Comparison of ENCODE assay signal across 15 mouse cellular contexts in the genomic region with DNA sequence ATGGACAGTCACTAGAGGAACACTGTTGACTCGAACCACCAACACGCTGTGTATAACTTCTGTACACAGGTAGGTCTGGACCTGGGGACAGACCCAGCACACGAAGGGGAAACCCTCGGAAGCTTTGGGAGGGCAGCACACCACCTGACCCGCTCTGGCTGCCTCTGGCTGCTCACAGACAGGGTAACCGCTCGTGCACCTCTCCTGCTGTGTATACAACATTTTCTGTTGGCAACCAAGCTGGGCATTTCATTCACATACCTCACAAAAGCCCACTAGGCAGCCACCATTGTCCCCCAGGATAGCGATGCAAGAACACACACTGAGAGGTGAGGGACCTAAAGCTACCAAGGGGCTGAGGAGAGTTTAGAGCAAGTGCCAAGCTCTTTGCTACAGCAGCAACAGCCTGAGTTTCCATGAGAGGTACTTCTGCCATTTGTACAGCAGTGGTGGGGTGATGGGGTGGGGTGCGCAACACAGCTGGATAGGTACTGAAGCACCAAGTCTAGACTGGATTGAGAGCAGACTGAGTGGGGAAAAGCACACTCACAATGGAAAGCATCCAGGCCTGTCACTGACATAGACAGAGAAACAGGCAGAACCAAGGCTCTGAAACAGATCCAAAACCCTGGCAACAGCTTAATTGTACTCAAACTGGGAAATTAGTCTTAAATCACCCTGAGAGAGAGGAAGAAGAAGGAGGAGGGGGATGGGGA.
DNase-seq lines count a peak whose midpoint lies in the region; ATAC-seq and TF ChIP-seq lines count a peak whose summit lies in the region.
"Had no signal": no experiment of that assay in that cellular context is flagged by ENCODE, and none has a peak within 500 bp of the region (broad histone marks: within the 10 kb centered on the region; RNA-seq: fewer than 3 reads in every experiment).

No protein-coding gene starts in this region.

- H3K36me3 ChIP-seq in hindbrain, embryonic 14.5 days (replicated peaks; ENCODE audit: control insufficient read depth, insufficient read depth): no peaks in the 10 kb centered on the region
- H3K36me3 ChIP-seq in hindbrain, embryonic 11.5 days (ENCODE audit: control insufficient read depth, insufficient read depth, low read length): no peaks in the 10 kb centered on the region
- H3K36me3 ChIP-seq in neural tube, embryonic 12.5 days: no peaks in the 10 kb centered on the region
- no peaks in the 10 kb centered on the region for H3K36me3 ChIP-seq in hindbrain, postnatal 0 days (ENCODE audit: insufficient read depth, low read length)
- no peaks in the 10 kb centered on the region for H3K36me3 ChIP-seq in stomach, postnatal 0 days (ENCODE audit: control insufficient read depth, insufficient read depth, low read length)

- H3K4me2 ChIP-seq in hindbrain, embryonic 14.5 days (replicated peaks): no peak overlapping the region
- H3K4me2 ChIP-seq in hindbrain, embryonic 11.5 days (replicated peaks; ENCODE audit: low read depth, low read length): no peak overlapping the region
- no peak overlapping the region for H3K4me2 ChIP-seq in neural tube, embryonic 12.5 days (replicated peaks)
- H3K4me2 ChIP-seq in hindbrain, postnatal 0 days (ENCODE audit: low read depth, low read length): no peak overlapping the region
- H3K4me2 ChIP-seq in stomach, postnatal 0 days (replicated peaks; ENCODE audit: low read depth): no peak overlapping the region
- H3K4me2 ChIP-seq: limb, embryonic 13.5 days had no signal

- H3K27me3 ChIP-seq in hindbrain, embryonic 14.5 days (ENCODE audit: control insufficient read depth, insufficient read depth, low read length): no peaks in the 10 kb centered on the region
- no peaks in the 10 kb centered on the region for H3K27me3 ChIP-seq in hindbrain, embryonic 11.5 days (ENCODE audit: control insufficient read depth, insufficient read depth, low read length)
- no peaks in the 10 kb centered on the region for H3K27me3 ChIP-seq in neural tube, embryonic 12.5 days (replicated peaks)
- H3K27me3 ChIP-seq in hindbrain, postnatal 0 days (ENCODE audit: insufficient read depth, low read length): no peaks in the 10 kb centered on the region
- H3K27me3 ChIP-seq in stomach, postnatal 0 days (ENCODE audit: control insufficient read depth, insufficient read depth, low read length): no peaks in the 10 kb centered on the region
- H3K27me3 ChIP-seq: limb, embryonic 13.5 days; megakaryocyte, embryonic 14.5 days had no signal

- peak; percentile 25 for DNase-seq in hindbrain, embryonic 14.5 days (ENCODE audit: low spot score)
- DNase-seq in hindbrain, embryonic 11.5 days (ENCODE audit: low spot score): no peak
- DNase-seq in neural tube, embryonic 10.5 days (ENCODE audit: extremely low spot score, low spot score): no peak
- peak; percentile 18 for DNase-seq in hindbrain, postnatal 0 days (ENCODE audit: low spot score)
- DNase-seq in stomach, postnatal 0 days (ENCODE audit: low spot score): no peak
- DNase-seq in layer of hippocampus, postnatal 10 days (ENCODE audit: low spot score in 2 of 2): no peak
- DNase-seq: adrenal gland, postnatal 14 days; cerebellum, postnatal 25 days; thymus, adult 2 months had no signal

- H3K4me1 ChIP-seq in hindbrain, embryonic 14.5 days (replicated peaks; ENCODE audit: control insufficient read depth, insufficient read depth, low read length): no peaks in the 10 kb centered on the region
- H3K4me1 ChIP-seq in hindbrain, embryonic 11.5 days (replicated peaks; ENCODE audit: control insufficient read depth, insufficient read depth, low read length): no peaks in the 10 kb centered on the region
- H3K4me1 ChIP-seq in neural tube, embryonic 12.5 days: peaks cover 7% of the 10 kb centered on the region; the same call in 1 of the 2 replicates
- no peaks in the 10 kb centered on the region for H3K4me1 ChIP-seq in hindbrain, postnatal 0 days (ENCODE audit: insufficient read depth, low read length)
- H3K4me1 ChIP-seq in stomach, postnatal 0 days (replicated peaks; ENCODE audit: control insufficient read depth, insufficient read depth): no peaks in the 10 kb centered on the region

- no peak overlapping the region for H3K4me3 ChIP-seq in hindbrain, embryonic 14.5 days (replicated peaks; ENCODE audit: low read length)
- no peak overlapping the region for H3K4me3 ChIP-seq in hindbrain, embryonic 11.5 days (ENCODE audit: low read depth, low read length)
- no peak overlapping the region for H3K4me3 ChIP-seq in neural tube, embryonic 12.5 days
- no peak overlapping the region for H3K4me3 ChIP-seq in hindbrain, postnatal 0 days (ENCODE audit: low read length)
- no peak overlapping the region for H3K4me3 ChIP-seq in stomach, postnatal 0 days (ENCODE audit: low read depth, low read length)
- H3K4me3 ChIP-seq: embryonic facial prominence, embryonic 10.5 days; left cerebral cortex, adult 2 months; limb, embryonic 13.5 days; megakaryocyte, embryonic 14.5 days had no signal

- WGBS in hindbrain, embryonic 14.5 days: 60% methylated on average over 9 of the region's 9 CpGs
- WGBS in hindbrain, embryonic 11.5 days: 66% methylated on average over 9 of the region's 9 CpGs
- 63% methylated on average over 9 of the region's 9 CpGs for WGBS in neural tube, embryonic 12.5 days
- WGBS in hindbrain, postnatal 0 days: 52% methylated on average over 9 of the region's 9 CpGs
- 83% methylated on average over 9 of the region's 9 CpGs for WGBS in stomach, postnatal 0 days

- H3K27ac ChIP-seq in hindbrain, embryonic 14.5 days: no peak overlapping the region
- H3K27ac ChIP-seq in hindbrain, embryonic 11.5 days (ENCODE audit: low read depth, low read length): no peak overlapping the region
- no peak overlapping the region for H3K27ac ChIP-seq in neural tube, embryonic 12.5 days
- H3K27ac ChIP-seq in hindbrain, postnatal 0 days: no peak overlapping the region; the same call in 1 of the 2 replicates
- H3K27ac ChIP-seq in stomach, postnatal 0 days (replicated peaks): no peak overlapping the region
- H3K27ac ChIP-seq: embryonic facial prominence, embryonic 10.5 days; left cerebral cortex, adult 2 months; limb, embryonic 13.5 days had no signal

- TF ChIP-seq CTCF in hindbrain, postnatal 0 days (IDR thresholded peaks at IDR 0.05; ENCODE audit: low read depth): no peak
- no peak for TF ChIP-seq CTCF in stomach, postnatal 0 days (IDR thresholded peaks at IDR 0.05; ENCODE audit: low read depth)

- H3K9ac ChIP-seq in hindbrain, embryonic 14.5 days: no peak overlapping the region
- no peak overlapping the region for H3K9ac ChIP-seq in hindbrain, embryonic 11.5 days (ENCODE audit: low read depth, low read length)
- H3K9ac ChIP-seq in neural tube, embryonic 12.5 days: no peak overlapping the region
- H3K9ac ChIP-seq in hindbrain, postnatal 0 days (replicated peaks; ENCODE audit: low read length): no peak overlapping the region
- no peak overlapping the region for H3K9ac ChIP-seq in stomach, postnatal 0 days (ENCODE audit: low read length)
- H3K9ac ChIP-seq: limb, embryonic 13.5 days had no signal

- no peaks in the 10 kb centered on the region for H3K9me3 ChIP-seq in hindbrain, embryonic 14.5 days (ENCODE audit: control insufficient read depth, low read length)
- no peaks in the 10 kb centered on the region for H3K9me3 ChIP-seq in hindbrain, embryonic 11.5 days (ENCODE audit: control insufficient read depth, low read length)
- no peaks in the 10 kb centered on the region for H3K9me3 ChIP-seq in neural tube, embryonic 12.5 days
- no peaks in the 10 kb centered on the region for H3K9me3 ChIP-seq in hindbrain, postnatal 0 days (ENCODE audit: low read length)
- no peaks in the 10 kb centered on the region for H3K9me3 ChIP-seq in stomach, postnatal 0 days (ENCODE audit: control insufficient read depth, low read length)
- H3K9me3 ChIP-seq: embryonic facial prominence, embryonic 10.5 days; limb, embryonic 13.5 days had no signal

- ATAC-seq in hindbrain, embryonic 14.5 days (ENCODE audit: low FRiP score): no peak
- ATAC-seq in hindbrain, embryonic 11.5 days (ENCODE audit: low FRiP score): no peak
- ATAC-seq in neural tube, embryonic 12.5 days (ENCODE audit: low FRiP score, low read depth): peak; percentile 13; the same call in 1 of the 2 replicates
- no peak for ATAC-seq in hindbrain, postnatal 0 days
- 0 out of 2 replicates have a peak, but pooled peaks have one; percentile 6 for ATAC-seq in stomach, postnatal 0 days (ENCODE audit: low FRiP score, low TSS enrichment)
- ATAC-seq: midbrain, embryonic 16.5 days had no signal

- TF ChIP-seq EP300 in stomach, postnatal 0 days (optimal IDR thresholded peaks at IDR 0.05): no peak

Comparison
In these comparisons a context has a peak if more than half of its experiments do, and no peak if none do; other contexts are left out.
1. DNase-seq: peak in hindbrain, embryonic 14.5 days (single experiment) and hindbrain, postnatal 0 days (single experiment); none in hindbrain, embryonic 11.5 days (single experiment), neural tube, embryonic 10.5 days (single experiment), stomach, postnatal 0 days (single experiment) and layer of hippocampus, postnatal 10 days (0 of 2).
2. ATAC-seq: peak in neural tube, embryonic 12.5 days (single experiment) and stomach, postnatal 0 days (single experiment); none in hindbrain, embryonic 14.5 days (single experiment), hindbrain, embryonic 11.5 days (single experiment) and hindbrain, postnatal 0 days (single experiment).